Mouse (Mus musculus): ENCODE results near the gene Ptprc. TPM values are rescaled to one million over a fixed set of nuclear protein-coding genes. Genes with fewer than 3 reads are reported as not detected.

The Ptprc gene
- total and polyA plus RNA-seq, 3 experiments, result 120 to 211 (median 136) TPM

- H3K4me3 ChIP-seq (replicated peaks in 1 of 3; ENCODE audit: low read depth in 2 of 3, low read length in 2 of 3, poor library complexity in 1 of 3), result no peak overlapping the region
- H3K27ac ChIP-seq (ENCODE audit: insufficient read depth, low read depth), result no peak overlapping the region
- no peaks in the 10 kb centered on the region for H3K79me2 ChIP-seq (replicated peaks; ENCODE audit: control insufficient read depth, extremely low read depth, insufficient read depth, poor library complexity, severe bottlenecking)
- TF ChIP-seq RCOR1 (conservative IDR thresholded peaks at IDR 0.05; ENCODE audit: low read depth, low read length), result 0 out of 2 replicates have a peak, but pooled peaks have one; percentile 33
- no peak for TF ChIP-seq POLR2AphosphoS2 (IDR thresholded peaks at IDR 0.05; ENCODE audit: low read depth, low read length)
- TF ChIP-seq NELFE (IDR thresholded peaks at IDR 0.05; ENCODE audit: low read depth, low read length), result no peak
- no peak for TF ChIP-seq MXI1 (IDR thresholded peaks at IDR 0.05; ENCODE audit: low read depth, low read length)
- TF ChIP-seq SMC3 (IDR thresholded peaks at IDR 0.05; ENCODE audit: low read depth, low read length), result no peak
- no peak for TF ChIP-seq MAZ (IDR thresholded peaks at IDR 0.05; ENCODE audit: low read depth, low read length)
- TF ChIP-seq JUND (conservative IDR thresholded peaks at IDR 0.05; ENCODE audit: low read depth, low read length), result 0 out of 2 replicates have a peak, but pooled peaks have one; percentile 30
- TF ChIP-seq E2F4 (IDR thresholded peaks at IDR 0.05; ENCODE audit: insufficient replicate concordance, low read depth, low read length), result no peak
- no peak for TF ChIP-seq HCFC1 (IDR thresholded peaks at IDR 0.05; ENCODE audit: low read depth, low read length)
- TF ChIP-seq TBP (conservative IDR thresholded peaks at IDR 0.05; ENCODE audit: low read depth, low read length), result no peak
- no peak for TF ChIP-seq ZNF384 (IDR thresholded peaks at IDR 0.05; ENCODE audit: low read depth, low read length)
- no peak for TF ChIP-seq CHD1 (IDR thresholded peaks at IDR 0.05; ENCODE audit: low read depth, low read length)
- no peak for TF ChIP-seq CHD2 (IDR thresholded peaks at IDR 0.05; ENCODE audit: low read length)
- TF ChIP-seq BHLHE40 (IDR thresholded peaks at IDR 0.05; ENCODE audit: low read depth, low read length), result no peak
- peak; percentile 63 for TF ChIP-seq EP300 (IDR thresholded peaks at IDR 0.05; ENCODE audit: low read length)
- TF ChIP-seq IRF4 (IDR thresholded peaks at IDR 0.05; ENCODE audit: low read depth, low read length), result no peak; the same call in 1 of the 2 replicates
- TF ChIP-seq ZKSCAN1 (IDR thresholded peaks at IDR 0.05; ENCODE audit: borderline replicate concordance, low read depth, low read length), result no peak
- TF ChIP-seq ETS1 (conservative IDR thresholded peaks at IDR 0.05; ENCODE audit: low read depth, low read length), result no peak
- no peak for TF ChIP-seq GABPA (IDR thresholded peaks at IDR 0.05; ENCODE audit: insufficient replicate concordance, low read depth, low read length)
- H3K9ac ChIP-seq (ENCODE audit: insufficient read depth, low read depth), result no peak overlapping the region
- dilution Hi-C loops (cut with MboI; ENCODE audit: extremely low pct_ligation_motif_present, extremely low pct_unique_long_range_greater_than_20kb, low sequenced_read_pairs), result no loop called here
- no peaks in the 10 kb centered on the region for H3K9me3 ChIP-seq (replicated peaks; ENCODE audit: low read length)
- no peak overlapping the region for H3K4me2 ChIP-seq (ENCODE audit: insufficient read depth, low read depth, poor library complexity, severe bottlenecking)
- peaks cover 4 to 28% of the 10 kb centered on the region in 2 experiments; a peak in 3 of 4 replicates for H3K4me1 ChIP-seq (ENCODE audit: control insufficient read depth in 1 of 2, insufficient read depth in 2 of 2)
- in situ Hi-C loops (cut with MboI; ENCODE audit: low pct_ligation_motif_present, low pct_unique_long_range_greater_than_20kb, low sequenced_read_pairs), result loop anchor here (25.0 kb wide), 1 partner anchor 288 kb away; no protein-coding TSS in a partner anchor
- H3K36me3 ChIP-seq (replicated peaks in 1 of 2; ENCODE audit: control insufficient read depth in 1 of 2, insufficient read depth in 1 of 2, low read length in 1 of 2), result no peaks in the 10 kb centered on the region
- DNase-seq (ENCODE audit: extremely low read depth), result peak; percentile 65
- H3K27me3 ChIP-seq (replicated peaks), result no peaks in the 10 kb centered on the region
Observed at GRCm38 (mm10) chr1:138025298-138025697, 150.2 kb downstream of the Ptprc start.

DNA sequence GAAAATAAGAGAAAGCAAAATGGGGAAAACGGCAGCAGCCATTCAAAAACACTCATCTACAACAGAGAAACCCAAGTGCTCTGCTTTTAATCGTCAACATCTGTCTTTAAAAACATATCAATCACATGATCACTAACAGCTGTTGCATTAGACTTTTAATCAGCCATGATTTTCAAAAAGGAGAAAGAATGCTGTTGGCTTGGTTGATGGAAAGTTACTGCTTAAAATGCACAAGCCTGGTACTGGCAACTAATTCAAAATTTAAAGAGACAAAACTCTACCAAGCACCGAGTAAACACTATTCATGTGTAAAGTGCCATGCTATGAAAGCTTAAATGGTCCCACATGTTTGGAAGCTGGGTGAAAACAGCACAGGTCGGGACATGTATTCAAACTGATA is 151.9 kb downstream of the Ptprc start:
- dilution Hi-C loops (cut with MboI; ENCODE audit: extremely low pct_ligation_motif_present, extremely low pct_unique_long_range_greater_than_20kb, low sequenced_read_pairs) (no loop called here), in situ Hi-C loops (cut with MboI; ENCODE audit: low pct_ligation_motif_present, low pct_unique_long_range_greater_than_20kb, low sequenced_read_pairs) (no loop called here)
- Histone ChIP-seq H3K4me1 (ENCODE audit: control insufficient read depth in 1 of 2, insufficient read depth in 2 of 2) (peaks cover 0 to 15% of the 10 kb centered on the region in 2 experiments; a peak in 2 of 4 replicates), H3K9ac (ENCODE audit: insufficient read depth, low read depth) (no peak overlapping the region), H3K79me2 (replicated peaks; ENCODE audit: control insufficient read depth, extremely low read depth, insufficient read depth, poor library complexity, severe bottlenecking) (no peaks in the 10 kb centered on the region), H3K27me3 (replicated peaks) (no peaks in the 10 kb centered on the region), H3K9me3 (replicated peaks; ENCODE audit: low read length) (no peaks in the 10 kb centered on the region), H3K4me3 (replicated peaks in 1 of 3; ENCODE audit: low read depth in 2 of 3, low read length in 2 of 3, poor library complexity in 1 of 3) (no peak overlapping the region), H3K27ac (ENCODE audit: insufficient read depth, low read depth) (no peak overlapping the region), H3K36me3 (replicated peaks in 1 of 2; ENCODE audit: control insufficient read depth in 1 of 2, insufficient read depth in 1 of 2, low read length in 1 of 2) (no peaks in the 10 kb centered on the region), H3K4me2 (ENCODE audit: insufficient read depth, low read depth, poor library complexity, severe bottlenecking) (no peak overlapping the region)
- DNase-seq (ENCODE audit: extremely low read depth), result no peak
- TF ChIP-seq MAZ (IDR thresholded peaks at IDR 0.05; ENCODE audit: low read depth, low read length) (no peak), MAFK (IDR thresholded peaks at IDR 0.05; ENCODE audit: insufficient replicate concordance, low read length) (no peak), KAT2A (IDR thresholded peaks at IDR 0.05; ENCODE audit: insufficient replicate concordance, low read length) (no peak), POLR2A (IDR thresholded peaks at IDR 0.05; ENCODE audit: low read depth, low read length) (no peak), CTCF (conservative IDR thresholded peaks at IDR 0.05 in 1 of 2, IDR thresholded peaks at IDR 0.05 in 1 of 2; ENCODE audit: low read depth in 2 of 2, low read length in 2 of 2) (no peak), SIN3A (IDR thresholded peaks at IDR 0.05; ENCODE audit: low read length) (no peak), TBP (conservative IDR thresholded peaks at IDR 0.05; ENCODE audit: low read depth, low read length) (no peak), ETS1 (conservative IDR thresholded peaks at IDR 0.05; ENCODE audit: low read depth, low read length) (no peak), CHD1 (IDR thresholded peaks at IDR 0.05; ENCODE audit: low read depth, low read length) (no peak), IRF4 (IDR thresholded peaks at IDR 0.05; ENCODE audit: low read depth, low read length) (no peak), NELFE (IDR thresholded peaks at IDR 0.05; ENCODE audit: low read depth, low read length) (no peak), RAD21 (IDR thresholded peaks at IDR 0.05; ENCODE audit: low read depth, low read length) (no peak), POLR2AphosphoS2 (IDR thresholded peaks at IDR 0.05; ENCODE audit: low read depth, low read length) (no peak), MAX (IDR thresholded peaks at IDR 0.05; ENCODE audit: low read length) (no peak), CHD2 (IDR thresholded peaks at IDR 0.05; ENCODE audit: low read length) (no peak), JUN (IDR thresholded peaks at IDR 0.05; ENCODE audit: insufficient read depth, low read depth, low read length) (no peak), ZMIZ1 (IDR thresholded peaks at IDR 0.05; ENCODE audit: low read depth, low read length) (no peak), RCOR1 (conservative IDR thresholded peaks at IDR 0.05; ENCODE audit: low read depth, low read length) (no peak), SMC3 (IDR thresholded peaks at IDR 0.05; ENCODE audit: low read depth, low read length) (no peak)

All from CH12.LX (cell line).